Mouse (Mus musculus) intestine, embryonic 15.5 days (tissue): ENCODE measurements at regions not wholly inside any gene's neighbourhood (a gene's known extent, or its start where the extent isn't known, plus 50 kb on each side); places are given as distances from the start of the nearest gene placed in this dataset.

Experiments
- ATAC-seq: fragments of 200-750 bp; cut with Nextera tagmentation; 2 replicates; pipeline ENCODE4 v1.8.0; 2017; ENCODE audit warnings: moderate TSS enrichment, moderate library complexity
- H3K27ac ChIP-seq: fragments of 300-500 bp; sonication (generic); 2 replicates; pipeline ENCODE4 v1.5.1; 2015; ENCODE audit warnings: mild to moderate bottlenecking, inconsistent platforms
- H3K27me3 ChIP-seq: fragments of 300-500 bp; sonication (generic); replicated peaks from 2 replicates; pipeline ENCODE4 v1.6.1; 2015; ENCODE audit warnings: inconsistent platforms
- H3K36me3 ChIP-seq: fragments of 300-500 bp; sonication (generic); 2 replicates; pipeline ENCODE4 v1.6.1; 2015; ENCODE audit warnings: inconsistent platforms
- H3K4me1 ChIP-seq: fragments of 300-500 bp; sonication (generic); replicated peaks from 2 replicates; pipeline ENCODE4 v1.6.1; 2015; ENCODE audit warnings: inconsistent platforms
- H3K4me2 ChIP-seq: fragments of 300-500 bp; sonication (generic); replicated peaks from 2 replicates; pipeline ENCODE4 v1.6.1; 2015; ENCODE audit warnings: mild to moderate bottlenecking, inconsistent platforms
- H3K4me3 ChIP-seq: fragments of 300-500 bp; sonication (generic); replicated peaks from 2 replicates; pipeline ENCODE4 v1.5.1; 2015; ENCODE audit warnings: inconsistent platforms
- H3K9ac ChIP-seq: fragments of 300-500 bp; sonication (generic); 2 replicates; pipeline ENCODE4 v1.6.1; 2015; ENCODE audit warnings: inconsistent platforms
- H3K9me3 ChIP-seq: fragments of 300-500 bp; sonication (generic); 2 replicates; pipeline ENCODE4 v1.6.1; 2016; ENCODE audit warnings: inconsistent platforms
- WGBS: fragments of 180-500 bp; shearing (Covaris S2); methylation state at CpG from one replicate; pipeline ENCODE4 v1.1.7; 2015; 5-methylcytosine and 5-hydroxymethylcytosine counted together

DNA sequence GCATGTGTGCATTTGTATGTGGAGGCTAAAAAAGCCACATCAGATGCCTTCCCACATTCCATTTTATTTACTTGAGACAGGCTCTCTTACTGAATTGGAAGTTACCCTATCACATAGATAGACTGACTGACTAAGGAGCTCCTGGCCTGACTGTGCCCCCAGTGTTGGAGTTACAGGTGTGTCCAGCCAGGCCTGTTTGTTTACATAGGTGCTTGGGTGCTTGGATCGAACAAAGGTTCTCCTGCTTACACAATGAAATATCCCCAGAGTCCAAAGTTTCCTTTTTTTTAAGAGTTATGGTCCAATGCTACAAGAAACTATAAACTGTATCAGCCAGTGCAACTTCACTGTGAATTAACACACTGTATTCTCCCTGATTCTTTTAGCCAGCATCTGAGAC, 472.5 kb downstream of the Klf5 start:
- H3K36me3 ChIP-seq = no peaks in the 10 kb centered on the region
- H3K4me3 ChIP-seq = no peak overlapping the region
- peak; percentile 92 for ATAC-seq
- 0 out of 2 replicates have a peak, but pooled peaks cover 7% of the 10 kb centered on the region for H3K4me1 ChIP-seq
- H3K27me3 ChIP-seq = no peaks in the 10 kb centered on the region
- H3K27ac ChIP-seq = peak overlapping the region; percentile 37; the same call in 1 of the 2 replicates
- no peak overlapping the region for H3K4me2 ChIP-seq
- 52% methylated on average over 1 of the region's 1 CpGs for WGBS
- H3K9ac ChIP-seq = no peak overlapping the region
- no peaks in the 10 kb centered on the region for H3K9me3 ChIP-seq

DNA sequence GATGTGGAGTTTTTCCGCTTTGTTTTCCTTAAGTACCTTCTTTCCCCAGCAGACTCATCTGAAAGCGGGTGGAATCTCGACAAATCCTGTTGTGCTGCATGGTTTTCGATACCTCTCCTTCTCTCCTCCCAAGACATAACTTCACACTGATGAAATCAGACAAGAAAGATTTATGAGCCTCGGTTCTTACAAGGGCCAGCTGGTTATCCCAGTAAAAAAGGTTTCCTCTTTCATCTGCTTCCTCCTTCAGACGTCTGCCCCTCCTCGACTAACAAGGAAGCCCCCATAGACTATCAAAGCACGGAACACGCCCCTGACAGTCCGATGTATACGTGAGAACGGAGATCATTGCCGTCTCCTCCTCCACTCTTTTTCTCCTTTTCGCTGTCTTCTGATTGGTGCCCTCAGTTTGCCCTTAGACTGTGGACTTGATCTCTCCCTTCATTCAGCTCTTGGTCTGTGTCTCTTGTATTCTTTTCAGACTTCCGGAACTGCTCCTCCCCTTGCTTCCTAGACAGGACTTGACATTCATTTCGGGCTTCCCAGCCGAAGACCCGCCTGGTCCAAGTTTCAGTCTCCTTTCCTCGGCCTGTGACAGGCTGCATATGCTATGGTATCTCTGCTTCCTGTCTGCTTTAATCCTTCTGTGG, 474.4 kb downstream of the Klf5 start:
- Histone ChIP-seq H3K4me1 (0 out of 2 replicates have a peak, but pooled peaks cover 7% of the 10 kb centered on the region), H3K36me3 (no peaks in the 10 kb centered on the region), H3K9me3 (no peaks in the 10 kb centered on the region), H3K4me2 (peak overlapping the region; percentile 49), H3K9ac (no peak overlapping the region), H3K4me3 (0 out of 2 replicates have a peak overlapping the region, but pooled peaks have one; percentile 4), H3K27ac (peak overlapping the region; percentile 62; the same call in 1 of the 2 replicates), H3K27me3 (no peaks in the 10 kb centered on the region)
- 24% methylated on average over 19 of the region's 19 CpGs for WGBS
- peak; percentile 67 for ATAC-seq

DNA sequence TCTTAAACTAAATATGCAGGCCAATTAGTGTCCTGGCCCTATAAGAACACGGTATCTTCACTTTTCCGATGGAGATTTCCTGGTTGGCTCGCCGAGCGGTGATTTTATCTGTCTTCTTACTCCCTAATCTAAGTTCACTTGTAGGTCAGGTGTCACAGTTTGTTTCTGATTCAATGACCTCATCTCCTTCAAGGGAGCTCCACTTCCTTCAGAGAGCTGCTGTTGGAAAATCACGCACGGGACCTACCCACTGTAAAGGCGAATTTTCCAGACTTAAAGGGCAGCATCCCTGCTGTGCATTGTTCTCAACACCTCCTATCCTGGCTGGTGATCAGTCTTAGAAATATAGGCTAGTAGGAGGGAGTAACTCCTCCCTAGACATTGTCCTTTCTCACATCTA, 480.0 kb downstream of the Klf5 start:
- Histone ChIP-seq H3K4me2 (no peak overlapping the region), H3K36me3 (no peaks in the 10 kb centered on the region), H3K9me3 (no peaks in the 10 kb centered on the region), H3K4me1 (no peaks in the 10 kb centered on the region), H3K27me3 (no peaks in the 10 kb centered on the region), H3K9ac (no peak overlapping the region), H3K27ac (peak overlapping the region; percentile 57), H3K4me3 (no peak overlapping the region)
- ATAC-seq = peak; percentile 89
- 41% methylated on average over 8 of the region's 8 CpGs for WGBS

DNA sequence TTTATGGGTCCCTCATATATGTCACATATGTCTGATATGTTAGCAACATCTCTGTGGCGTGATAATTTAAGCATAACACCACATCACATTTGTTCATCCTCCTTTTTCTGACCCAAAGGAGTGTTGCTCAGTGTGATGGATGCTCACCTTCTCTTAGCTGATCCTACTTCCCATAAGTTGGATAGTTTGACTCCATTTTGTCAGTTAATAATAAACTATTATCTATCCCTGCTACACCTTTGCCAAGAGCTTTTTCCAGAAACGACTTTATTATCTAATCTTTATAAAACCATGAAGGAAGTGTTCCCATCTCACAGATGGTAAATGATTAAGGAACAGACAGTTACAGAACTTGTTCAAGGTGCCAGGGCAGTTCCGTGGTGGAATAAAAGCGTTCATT, 480.5 kb downstream of the Klf5 start:
- no peak overlapping the region for H3K9ac ChIP-seq
- H3K27me3 ChIP-seq = no peaks in the 10 kb centered on the region
- ATAC-seq = peak; percentile 80
- H3K27ac ChIP-seq = peak overlapping the region; percentile 57; the same call in 1 of the 2 replicates
- H3K36me3 ChIP-seq = no peaks in the 10 kb centered on the region
- 62% methylated on average over 4 of the region's 4 CpGs for WGBS
- H3K4me1 ChIP-seq = no peaks in the 10 kb centered on the region
- H3K9me3 ChIP-seq = no peaks in the 10 kb centered on the region
- H3K4me2 ChIP-seq = no peak overlapping the region
- H3K4me3 ChIP-seq = no peak overlapping the region

DNA sequence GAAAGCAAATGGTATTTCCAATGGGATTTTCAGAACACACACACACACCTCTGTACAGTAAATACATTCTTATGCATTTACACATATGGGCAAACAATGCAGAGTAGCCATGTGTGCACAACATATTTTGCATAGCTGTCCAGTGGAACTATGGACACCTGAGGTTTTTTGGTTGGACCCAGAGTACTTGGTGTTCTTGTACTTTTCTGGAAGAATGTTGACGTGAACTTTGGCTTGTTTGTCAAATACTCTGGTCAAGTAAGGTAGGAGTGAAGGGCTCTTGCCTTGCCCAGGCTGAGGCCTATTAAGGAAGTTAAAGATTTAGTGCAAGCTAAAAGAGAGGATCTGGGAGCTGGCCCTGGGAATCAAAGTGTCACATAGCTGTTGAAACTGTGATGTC, 485.2 kb downstream of the Klf5 start:
- no peaks in the 10 kb centered on the region for H3K27me3 ChIP-seq
- no peaks in the 10 kb centered on the region for H3K4me1 ChIP-seq
- no peak overlapping the region for H3K9ac ChIP-seq
- H3K9me3 ChIP-seq = no peaks in the 10 kb centered on the region
- 67% methylated on average over 1 of the region's 1 CpGs for WGBS
- H3K4me3 ChIP-seq = no peak overlapping the region
- H3K27ac ChIP-seq = no peak overlapping the region
- no peaks in the 10 kb centered on the region for H3K36me3 ChIP-seq
- H3K4me2 ChIP-seq = no peak overlapping the region
- ATAC-seq = no peak

DNA sequence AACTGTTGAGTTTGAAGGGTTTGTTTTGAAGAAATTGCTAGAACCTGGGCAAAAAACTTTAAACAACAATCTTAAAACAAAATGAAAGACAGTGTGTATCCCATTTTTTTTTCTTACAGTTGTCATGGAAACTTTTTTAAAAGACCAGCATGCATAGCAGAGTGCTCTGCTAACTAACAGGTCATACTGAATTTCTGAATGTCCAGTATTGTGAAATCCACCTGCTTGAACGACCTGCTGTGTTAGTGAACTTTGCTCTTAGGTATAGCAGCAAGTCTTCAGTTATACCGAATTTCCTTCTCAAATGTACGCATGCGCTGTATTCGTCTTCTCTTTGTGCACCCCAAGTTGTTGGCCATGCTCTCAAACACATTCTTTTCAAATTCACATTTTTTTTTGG, 486.6 kb downstream of the Klf5 start:
- no peaks in the 10 kb centered on the region for H3K4me1 ChIP-seq
- no peak overlapping the region for H3K4me3 ChIP-seq
- no peaks in the 10 kb centered on the region for H3K36me3 ChIP-seq
- no peak overlapping the region for H3K27ac ChIP-seq
- H3K9ac ChIP-seq = no peak overlapping the region
- ATAC-seq = peak; percentile 79; the same call in 1 of the 2 replicates
- 80% methylated on average over 5 of the region's 5 CpGs for WGBS
- no peaks in the 10 kb centered on the region for H3K9me3 ChIP-seq
- H3K27me3 ChIP-seq = no peaks in the 10 kb centered on the region
- H3K4me2 ChIP-seq = no peak overlapping the region

DNA sequence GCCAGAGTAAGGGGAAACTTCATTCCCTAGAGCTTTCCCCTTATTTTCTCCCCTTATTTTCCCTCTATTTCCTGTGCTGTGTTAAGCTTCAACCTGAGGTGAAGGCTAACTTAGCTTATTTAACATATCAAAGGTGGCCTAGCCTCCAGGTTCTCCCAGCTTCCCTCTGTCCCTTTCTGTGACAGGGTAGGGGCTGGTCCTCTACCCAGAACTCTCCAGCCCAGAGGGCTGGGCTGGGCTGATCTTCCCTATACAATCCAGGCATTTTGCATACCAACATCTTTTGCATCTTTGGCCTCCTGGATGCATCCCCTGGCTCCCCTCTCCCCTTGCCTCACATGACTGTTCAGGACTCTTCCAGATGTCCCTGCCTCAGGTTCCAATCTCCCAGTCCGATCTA, 487.9 kb downstream of the Klf5 start:
- no peak overlapping the region for H3K4me2 ChIP-seq
- WGBS = 78% methylated on average over 1 of the region's 1 CpGs

DNA sequence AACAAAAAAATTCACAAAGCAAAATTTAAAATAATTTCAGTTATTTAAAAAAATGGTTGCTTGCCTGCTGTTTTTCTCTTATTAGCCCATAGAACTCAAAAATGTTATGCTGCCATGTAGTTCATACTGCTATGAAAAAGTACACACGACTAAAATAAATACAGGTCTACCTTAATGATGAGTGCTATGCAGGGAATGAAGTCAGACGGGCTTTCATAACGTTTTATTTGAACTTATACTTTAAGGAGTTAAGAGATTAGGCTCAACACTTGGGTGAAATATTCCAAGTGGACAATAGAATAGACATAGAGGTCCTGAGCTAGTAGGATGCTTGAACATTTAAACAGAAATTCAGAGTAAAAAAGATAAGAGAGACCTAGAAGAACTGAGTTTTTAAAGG, 489.7 kb downstream of the Klf5 start:
- ATAC-seq = no peak
- Histone ChIP-seq H3K9me3 (no peaks in the 10 kb centered on the region), H3K4me3 (no peak overlapping the region), H3K4me2 (no peak overlapping the region), H3K27me3 (no peaks in the 10 kb centered on the region), H3K36me3 (no peaks in the 10 kb centered on the region), H3K4me1 (no peaks in the 10 kb centered on the region), H3K27ac (no peak overlapping the region), H3K9ac (no peak overlapping the region)
- WGBS = 83% methylated on average over 3 of the region's 3 CpGs

More for the DNA sequence above, 487.9 kb downstream of the Klf5 start:
- Histone ChIP-seq H3K9ac (no peak overlapping the region), H3K36me3 (no peaks in the 10 kb centered on the region), H3K27ac (no peak overlapping the region), H3K4me1 (no peaks in the 10 kb centered on the region), H3K9me3 (no peaks in the 10 kb centered on the region), H3K27me3 (no peaks in the 10 kb centered on the region), H3K4me3 (no peak overlapping the region)
- no peak for ATAC-seq

DNA sequence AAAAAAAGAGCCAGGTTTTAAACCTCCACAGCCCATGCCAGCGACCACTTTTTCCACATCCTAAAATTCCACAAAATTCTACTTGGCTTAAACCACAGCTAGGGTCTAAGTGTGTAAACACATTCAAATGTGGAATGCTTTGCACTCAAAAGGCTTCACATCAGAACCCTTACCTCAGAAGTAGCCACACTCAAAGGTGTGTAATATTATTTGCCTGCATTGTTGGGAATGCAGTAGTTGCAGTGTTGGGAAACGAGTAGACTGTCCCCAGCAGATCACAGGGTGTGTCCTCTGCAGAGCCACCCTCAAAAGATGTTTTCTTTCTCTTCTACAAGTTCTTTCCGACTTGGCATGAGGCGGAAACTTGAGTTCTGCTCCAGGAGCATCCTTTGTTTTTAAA, 488.2 kb downstream of the Klf12 start:
- no peak overlapping the region for H3K4me3 ChIP-seq

DNA sequence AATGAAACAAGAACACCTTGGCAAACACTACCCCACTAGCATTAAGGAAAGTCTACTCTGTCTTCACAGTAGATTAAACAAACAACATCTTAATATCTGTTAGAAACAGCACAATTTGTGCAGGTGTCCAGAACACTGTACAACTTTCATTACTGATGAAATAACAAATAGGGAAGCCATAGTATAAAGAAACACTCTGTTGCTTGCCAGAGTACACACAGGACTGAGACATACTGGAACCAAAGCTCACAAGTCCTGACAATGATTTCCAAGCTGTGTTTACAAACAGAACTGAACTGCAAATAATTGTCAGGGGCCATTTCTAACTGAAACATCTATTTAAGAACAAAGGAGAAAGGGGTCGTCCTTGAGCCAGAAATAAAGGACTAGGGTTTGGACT, 478.4 kb downstream of the Klf12 start:
- Histone ChIP-seq H3K27ac (no peak overlapping the region), H3K4me3 (no peak overlapping the region), H3K4me1 (no peaks in the 10 kb centered on the region), H3K9ac (no peak overlapping the region), H3K27me3 (no peaks in the 10 kb centered on the region), H3K9me3 (no peaks in the 10 kb centered on the region), H3K4me2 (no peak overlapping the region), H3K36me3 (no peaks in the 10 kb centered on the region)
- ATAC-seq = no peak
- WGBS = 41% methylated on average over 1 of the region's 1 CpGs

More for the DNA sequence above, 488.2 kb downstream of the Klf12 start:
- Histone ChIP-seq H3K27ac (no peak overlapping the region), H3K4me1 (no peaks in the 10 kb centered on the region), H3K9me3 (no peaks in the 10 kb centered on the region), H3K36me3 (no peaks in the 10 kb centered on the region), H3K4me2 (no peak overlapping the region), H3K27me3 (no peaks in the 10 kb centered on the region), H3K9ac (no peak overlapping the region)
- no peak for ATAC-seq
- 77% methylated on average over 4 of the region's 4 CpGs for WGBS

DNA sequence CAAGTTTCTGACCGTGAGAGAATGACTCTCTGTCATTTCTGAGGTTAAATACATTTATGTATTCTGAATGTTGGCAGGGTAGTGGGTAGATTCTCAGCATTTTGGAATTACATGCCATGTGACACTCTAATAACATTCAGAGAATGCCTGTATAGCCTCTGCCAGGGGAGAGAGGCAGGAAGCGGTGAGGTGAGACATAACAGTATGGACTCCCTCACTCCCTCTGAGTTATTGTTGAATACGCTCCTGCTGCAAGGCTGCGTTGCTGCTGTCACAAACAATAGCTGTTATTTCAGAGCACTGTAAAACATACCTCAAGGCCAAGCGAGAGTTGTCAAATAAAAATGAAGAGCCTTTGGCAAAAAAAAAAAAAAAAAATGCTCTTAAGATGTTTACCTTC, 477.9 kb downstream of the Klf12 start:
- Histone ChIP-seq H3K9ac (no peak overlapping the region), H3K4me2 (no peak overlapping the region), H3K27me3 (no peaks in the 10 kb centered on the region), H3K4me1 (no peaks in the 10 kb centered on the region), H3K27ac (no peak overlapping the region), H3K9me3 (no peaks in the 10 kb centered on the region), H3K36me3 (no peaks in the 10 kb centered on the region), H3K4me3 (no peak overlapping the region)
- 64% methylated on average over 5 of the region's 5 CpGs for WGBS
- no peak for ATAC-seq

DNA sequence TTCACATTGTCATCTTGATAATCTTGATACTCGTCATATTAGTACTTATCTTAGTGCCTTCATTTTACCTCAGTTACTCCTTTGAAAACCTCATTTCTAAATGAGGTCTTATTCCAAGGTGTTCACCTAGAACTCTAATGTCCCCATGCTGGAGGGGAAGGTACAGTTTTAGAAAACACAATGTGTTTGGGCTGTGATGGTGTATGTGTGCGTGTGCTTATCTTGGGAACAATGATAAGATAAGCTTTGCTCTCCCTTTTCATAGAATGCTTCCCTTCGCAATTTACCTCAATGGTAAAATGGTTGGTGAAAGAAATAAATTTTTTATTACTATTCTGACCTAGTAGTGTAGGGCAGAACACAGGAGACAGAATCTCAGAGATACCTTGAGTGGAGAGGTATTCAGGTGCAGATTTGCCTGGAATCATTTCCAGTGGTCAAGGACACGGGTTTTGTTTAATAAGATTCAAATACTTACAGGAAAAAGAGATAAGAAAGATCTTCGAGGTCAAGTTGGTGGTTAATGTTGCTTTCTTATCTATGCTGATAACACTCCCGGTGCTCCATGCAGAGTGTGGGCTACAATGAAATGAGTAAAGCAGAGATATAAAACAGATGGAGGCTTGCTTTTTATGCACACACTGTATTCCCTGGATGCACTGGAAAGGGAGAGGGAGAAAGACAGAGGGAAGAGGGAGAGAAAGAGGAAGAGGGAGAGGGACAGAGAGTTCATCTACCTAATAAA, 471.6 kb downstream of the Klf12 start:
- Histone ChIP-seq H3K36me3 (no peaks in the 10 kb centered on the region), H3K9ac (no peak overlapping the region), H3K4me1 (no peaks in the 10 kb centered on the region), H3K27ac (no peak overlapping the region), H3K4me3 (no peak overlapping the region), H3K4me2 (no peak overlapping the region), H3K27me3 (no peaks in the 10 kb centered on the region), H3K9me3 (no peaks in the 10 kb centered on the region)
- peak; percentile 82 for ATAC-seq
- 52% methylated on average over 6 of the region's 6 CpGs for WGBS
